Mouse (Mus musculus): ENCODE data around the gene Prpf8.

DNA sequence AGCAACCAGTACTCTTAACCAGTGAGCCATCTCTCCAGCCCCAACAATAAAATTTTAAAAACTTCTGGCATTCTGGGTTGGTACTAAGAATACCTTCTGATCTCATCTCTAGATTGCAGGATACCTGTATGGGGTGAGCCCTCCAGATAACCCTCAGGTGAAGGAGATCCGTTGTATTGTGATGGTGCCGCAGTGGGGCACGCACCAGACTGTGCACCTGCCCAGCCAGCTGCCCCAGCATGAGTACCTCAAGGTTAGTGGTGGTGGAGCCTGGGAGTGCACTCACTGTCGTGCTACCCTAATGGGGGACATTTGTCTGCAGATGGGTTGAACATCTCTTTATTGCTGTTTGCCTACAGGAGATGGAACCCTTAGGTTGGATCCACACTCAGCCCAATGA, 21.5 kb downstream of the Prpf8 start:
- no peak for TF ChIP-seq GATA1 (IDR thresholded peaks at IDR 0.05; ENCODE audit: borderline replicate concordance, low read length)
- no peak for TF ChIP-seq FLI1 (IDR thresholded peaks at IDR 0.05; ENCODE audit: low read length)
